Mouse (Mus musculus): ENCODE data around the gene Tyrobp.

The Tyrobp gene

DNA sequence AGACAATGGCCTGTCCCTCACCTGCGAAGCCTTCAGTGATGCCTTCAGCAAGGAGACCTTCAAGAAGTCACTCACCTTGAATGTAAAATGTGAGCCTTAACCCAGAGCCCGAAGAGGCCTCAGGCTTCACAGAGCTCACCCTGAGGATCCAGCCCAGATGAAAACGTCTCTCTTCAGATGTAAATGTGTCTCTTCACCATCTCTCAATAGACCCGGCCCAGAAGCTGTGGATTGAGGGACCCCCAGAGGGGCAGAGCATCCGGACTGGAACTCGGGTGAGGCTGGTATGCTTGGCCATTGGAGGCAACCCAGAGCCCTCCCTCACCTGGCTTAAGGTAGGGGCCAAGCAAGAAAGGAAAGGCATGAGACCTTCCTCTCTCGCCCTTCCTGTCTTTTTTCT is 50.0 kb downstream of the Tyrobp start:
- DNase-seq (ENCODE audit: low read depth, low spot score), result no peak

DNA sequence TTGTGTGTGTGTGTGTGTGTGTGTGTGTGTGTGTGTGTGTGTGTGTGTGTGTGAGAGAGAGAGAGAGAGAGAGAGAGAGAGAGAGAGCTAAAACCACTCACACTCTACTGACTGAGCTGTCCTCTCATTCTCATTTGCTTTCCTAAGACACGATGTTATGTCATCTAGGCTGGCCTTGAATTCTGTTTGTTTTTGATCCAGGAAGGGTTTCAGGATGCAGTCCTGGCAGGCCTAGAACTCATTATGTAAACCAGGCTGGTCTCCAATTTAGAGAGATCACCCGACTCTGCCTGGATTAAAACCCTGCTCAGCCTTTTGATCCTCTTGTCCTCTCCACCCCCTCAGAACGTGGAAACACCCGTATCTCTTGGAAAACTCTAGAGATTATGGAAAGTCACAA is 50.4 kb downstream of the Tyrobp start:
- DNase-seq (ENCODE audit: low read depth, low spot score), result no peak

DNA sequence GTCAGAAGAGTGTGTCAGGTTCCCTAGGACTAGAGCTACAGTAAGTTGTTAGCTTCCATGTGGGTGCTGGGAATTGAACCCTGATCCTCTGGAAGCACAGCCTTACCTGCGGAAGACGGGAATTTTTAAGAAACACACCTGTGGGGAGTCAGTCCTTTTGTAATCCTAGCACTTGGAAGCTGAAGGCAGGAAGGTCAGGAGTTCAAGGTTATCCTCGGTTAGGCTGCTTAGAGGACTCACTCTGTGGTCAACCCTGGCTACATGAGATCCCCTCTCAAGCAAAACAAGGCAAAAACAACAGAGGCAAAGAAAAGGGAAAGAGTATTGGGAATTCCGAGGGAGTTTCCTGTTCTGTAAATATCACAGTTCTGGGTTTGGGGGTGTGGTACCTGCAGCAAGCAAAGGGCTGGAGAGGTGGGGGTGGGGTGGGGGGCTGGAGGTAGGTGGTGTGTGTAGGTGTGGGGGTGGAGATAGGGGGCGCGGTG is 51.3 kb downstream of the Tyrobp start:
- DNase-seq (ENCODE audit: low read depth, low spot score), result no peak

All from telencephalon, adult 2 months (tissue).